Mouse (Mus musculus) lung, postnatal 0 days (tissue): ENCODE measurements around the gene Slc25a16.

Source experiments
- CTCF ChIP-seq: IDR thresholded peaks from 2 replicates; pipeline ENCODE4 v1.5.1; 2016; ENCODE audit warnings: antibody characterized with exemption, mild to moderate bottlenecking
- EP300 ChIP-seq: IDR thresholded peaks from 2 replicates; pipeline ENCODE4 v1.6.1; 2016; ENCODE audit warnings: antibody characterized with exemption, mild to moderate bottlenecking, control low read depth

DNA sequence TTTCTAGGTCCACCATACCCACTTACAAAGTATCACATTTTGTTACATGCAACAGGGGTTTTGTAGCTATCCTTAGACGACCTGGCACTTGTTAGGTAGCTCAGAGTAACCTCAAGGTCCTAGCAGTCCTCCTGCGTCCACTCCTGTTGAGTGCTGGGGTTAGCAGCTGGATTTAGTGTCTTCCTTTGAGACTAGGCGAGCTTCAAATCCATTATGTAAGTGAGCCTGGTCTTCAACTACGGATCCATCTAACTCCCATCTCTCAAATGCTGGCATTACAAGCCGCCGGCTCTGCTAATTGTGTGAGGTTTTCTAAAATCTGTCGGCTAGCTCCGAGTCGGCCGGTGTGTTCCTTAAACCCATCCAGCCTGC, 59.2 kb downstream of the Slc25a16 start:
- TF ChIP-seq EP300 (no peak), CTCF (no peak)
